Mouse (Mus musculus): ENCODE measurements around the gene Iscu. TPM values are rescaled to one million over a fixed set of nuclear protein-coding genes. Genes with fewer than 3 reads are reported as not detected.
"Not testable (repeated sequence)": the region's sequence is repeated elsewhere in the genome, so short reads cannot be mapped to it uniquely, and the experiment has no call there.

The Iscu gene
- polyA plus RNA-seq, 1 experiment, result 136 TPM

- no peaks in the 10 kb centered on the region; the same call in 1 of the 2 replicates for H3K36me3 ChIP-seq (ENCODE audit: control insufficient read depth, insufficient read depth, low read length)
These were observed 464 bp downstream of the Iscu start for GRCm38 (mm10) chr5:113772905-113773519.

GRCm38 (mm10) chr5:113773664-113774063 lies 1.1 kb downstream of the Iscu start:
- no peak for TF ChIP-seq POLR2A (IDR thresholded peaks at IDR 0.05; ENCODE audit: control insufficient read depth, low read depth, low read length)
- peak; percentile 83; the same call in 1 of the 2 replicates for TF ChIP-seq CTCF (IDR thresholded peaks at IDR 0.05; ENCODE audit: control insufficient read depth, insufficient read depth, insufficient replicate concordance, low read depth, low read length)
- no peak overlapping the region for H3K27ac ChIP-seq (ENCODE audit: control insufficient read depth, insufficient read depth, low read depth, low read length)
- no peaks in the 10 kb centered on the region; the same call in 1 of the 2 replicates for H3K36me3 ChIP-seq (ENCODE audit: control insufficient read depth, insufficient read depth, low read length)
- H3K27me3 ChIP-seq (ENCODE audit: control insufficient read depth, insufficient read depth, low read length), result no peaks in the 10 kb centered on the region
- H3K4me1 ChIP-seq (ENCODE audit: control insufficient read depth, insufficient read depth, low read length), result no peaks in the 10 kb centered on the region; the same call in 1 of the 2 replicates
- peak overlapping the region; percentile 90 for H3K4me3 ChIP-seq (ENCODE audit: control insufficient read depth, low read depth, low read length)

More at GRCm38 (mm10) chr5:113772905-113773519, 464 bp downstream of the Iscu start:
- no peak for TF ChIP-seq CTCF (IDR thresholded peaks at IDR 0.05; ENCODE audit: control insufficient read depth, insufficient read depth, insufficient replicate concordance, low read depth, low read length)
- no peak for TF ChIP-seq POLR2A (IDR thresholded peaks at IDR 0.05; ENCODE audit: control insufficient read depth, low read depth, low read length)
- no peaks in the 10 kb centered on the region; the same call in 1 of the 2 replicates for H3K4me1 ChIP-seq (ENCODE audit: control insufficient read depth, insufficient read depth, low read length)
- no peak overlapping the region for H3K27ac ChIP-seq (ENCODE audit: control insufficient read depth, insufficient read depth, low read depth, low read length)
- H3K4me3 ChIP-seq (ENCODE audit: control insufficient read depth, low read depth, low read length), result peak overlapping the region; percentile 90
- H3K27me3 ChIP-seq (ENCODE audit: control insufficient read depth, insufficient read depth, low read length), result no peaks in the 10 kb centered on the region

- no peak overlapping the region for H3K4me3 ChIP-seq (ENCODE audit: control insufficient read depth, low read depth, low read length)
- no peaks in the 10 kb centered on the region; the same call in 1 of the 2 replicates for H3K36me3 ChIP-seq (ENCODE audit: control insufficient read depth, insufficient read depth, low read length)
- TF ChIP-seq CTCF (IDR thresholded peaks at IDR 0.05; ENCODE audit: control insufficient read depth, insufficient read depth, insufficient replicate concordance, low read depth, low read length), result no peak
- TF ChIP-seq POLR2A (IDR thresholded peaks at IDR 0.05; ENCODE audit: control insufficient read depth, low read depth, low read length), result no peak
- no peaks in the 10 kb centered on the region for H3K27me3 ChIP-seq (ENCODE audit: control insufficient read depth, insufficient read depth, low read length)
- H3K27ac ChIP-seq (ENCODE audit: control insufficient read depth, insufficient read depth, low read depth, low read length), result no peak overlapping the region
- no peaks in the 10 kb centered on the region; the same call in 1 of the 2 replicates for H3K4me1 ChIP-seq (ENCODE audit: control insufficient read depth, insufficient read depth, low read length)
These were observed 3.0 kb downstream of the Iscu start for GRCm38 (mm10) chr5:113775585-113775984.

GRCm38 (mm10) chr5:113776128-113776895 lies 3.8 kb downstream of the Iscu start:
- Histone ChIP-seq H3K4me1 (ENCODE audit: control insufficient read depth, insufficient read depth, low read length) (no peaks in the 10 kb centered on the region; the same call in 1 of the 2 replicates), H3K36me3 (ENCODE audit: control insufficient read depth, insufficient read depth, low read length) (no peaks in the 10 kb centered on the region; the same call in 1 of the 2 replicates), H3K27ac (ENCODE audit: control insufficient read depth, insufficient read depth, low read depth, low read length) (no peak overlapping the region), H3K4me3 (ENCODE audit: control insufficient read depth, low read depth, low read length) (no peak overlapping the region), H3K27me3 (ENCODE audit: control insufficient read depth, insufficient read depth, low read length) (no peaks in the 10 kb centered on the region)
- TF ChIP-seq POLR2A (IDR thresholded peaks at IDR 0.05; ENCODE audit: control insufficient read depth, low read depth, low read length), result no peak
- no peak for TF ChIP-seq CTCF (IDR thresholded peaks at IDR 0.05; ENCODE audit: control insufficient read depth, insufficient read depth, insufficient replicate concordance, low read depth, low read length)

GRCm38 (mm10) chr5:113776896-113777226 lies 4.3 kb downstream of the Iscu start:
- no peak overlapping the region for H3K27ac ChIP-seq (ENCODE audit: control insufficient read depth, insufficient read depth, low read depth, low read length)
- H3K36me3 ChIP-seq (ENCODE audit: control insufficient read depth, insufficient read depth, low read length), result no peaks in the 10 kb centered on the region; the same call in 1 of the 2 replicates
- H3K4me1 ChIP-seq (ENCODE audit: control insufficient read depth, insufficient read depth, low read length), result no peaks in the 10 kb centered on the region; the same call in 1 of the 2 replicates
- no peaks in the 10 kb centered on the region for H3K27me3 ChIP-seq (ENCODE audit: control insufficient read depth, insufficient read depth, low read length)
- H3K4me3 ChIP-seq (ENCODE audit: control insufficient read depth, low read depth, low read length), result no peak overlapping the region
- TF ChIP-seq CTCF (IDR thresholded peaks at IDR 0.05; ENCODE audit: control insufficient read depth, insufficient read depth, insufficient replicate concordance, low read depth, low read length) (no peak), POLR2A (IDR thresholded peaks at IDR 0.05; ENCODE audit: control insufficient read depth, low read depth, low read length) (no peak)

- H3K36me3 ChIP-seq (ENCODE audit: control insufficient read depth, insufficient read depth, low read length); H3K4me3 ChIP-seq (ENCODE audit: control insufficient read depth, low read depth, low read length); H3K27ac ChIP-seq (ENCODE audit: control insufficient read depth, insufficient read depth, low read depth, low read length); H3K4me1 ChIP-seq (ENCODE audit: control insufficient read depth, insufficient read depth, low read length); H3K27me3 ChIP-seq (ENCODE audit: control insufficient read depth, insufficient read depth, low read length): not testable (repeated sequence)
These were observed 5.2 kb downstream of the Iscu start for GRCm38 (mm10) chr5:113777728-113778127.

GRCm38 (mm10) chr5:113779569-113779968 lies 7.0 kb downstream of the Iscu start:
- H3K27ac ChIP-seq (ENCODE audit: control insufficient read depth, insufficient read depth, low read depth, low read length), result no peak overlapping the region
- no peak overlapping the region for H3K4me3 ChIP-seq (ENCODE audit: control insufficient read depth, low read depth, low read length)
- no peaks in the 10 kb centered on the region; the same call in 1 of the 2 replicates for H3K36me3 ChIP-seq (ENCODE audit: control insufficient read depth, insufficient read depth, low read length)
- H3K4me1 ChIP-seq (ENCODE audit: control insufficient read depth, insufficient read depth, low read length), result peaks cover 5% of the 10 kb centered on the region; the same call in 1 of the 2 replicates
- no peaks in the 10 kb centered on the region for H3K27me3 ChIP-seq (ENCODE audit: control insufficient read depth, insufficient read depth, low read length)
- TF ChIP-seq POLR2A (IDR thresholded peaks at IDR 0.05; ENCODE audit: control insufficient read depth, low read depth, low read length) (no peak), CTCF (IDR thresholded peaks at IDR 0.05; ENCODE audit: control insufficient read depth, insufficient read depth, insufficient replicate concordance, low read depth, low read length) (no peak)
